Mouse (Mus musculus): Measurements from ENCODE around the gene Zfp683.

The Zfp683 gene

GRCm38 (mm10) chr4:134053538-134053937 lies at the start of gene Zfp683:
Zfp683 (plus strand) TSS chr4:134053838.
- DNase-seq, result no peak

- DNase-seq, result no peak
Observed at GRCm38 (mm10) chr4:134005581-134006358, 47.9 kb upstream of the Zfp683 start.

- DNase-seq, result no peak
Observed at GRCm38 (mm10) chr4:134006845-134007244, 46.8 kb upstream of the Zfp683 start.

- DNase-seq, result no peak
Observed at GRCm38 (mm10) chr4:134009709-134010108, 43.9 kb upstream of the Zfp683 start.

GRCm38 (mm10) chr4:134011450-134012414 lies 41.9 kb upstream of the Zfp683 start:
- no peak for DNase-seq

GRCm38 (mm10) chr4:134012858-134013528 lies 40.6 kb upstream of the Zfp683 start:
- no peak for DNase-seq

- DNase-seq, result no peak
Observed at GRCm38 (mm10) chr4:134016208-134016607, 37.4 kb upstream of the Zfp683 start.

- no peak for DNase-seq
Observed at GRCm38 (mm10) chr4:134016767-134017166, 36.9 kb upstream of the Zfp683 start.

GRCm38 (mm10) chr4:134017201-134017865 lies 36.3 kb upstream of the Zfp683 start:
- peak; percentile 13 to 15 for DNase-seq

GRCm38 (mm10) chr4:134018038-134018778 lies 35.4 kb upstream of the Zfp683 start:
- peak in 1 of 2 experiments; percentile 10 for DNase-seq

- DNase-seq, result no peak
Observed at GRCm38 (mm10) chr4:134018779-134019145, 34.9 kb upstream of the Zfp683 start, which contains the start of gene Lin28a. Lin28a (minus strand) TSS chr4:134018841.

- no peak for DNase-seq
Observed at GRCm38 (mm10) chr4:134019210-134019609, 34.4 kb upstream of the Zfp683 start.

- peak; percentile 83 to 89 for DNase-seq
Observed at GRCm38 (mm10) chr4:134019641-134020351, 33.8 kb upstream of the Zfp683 start.

GRCm38 (mm10) chr4:134020621-134021020 lies 33.0 kb upstream of the Zfp683 start:
- DNase-seq, result peak; percentile 38 to 47

- no peak for DNase-seq
Observed at GRCm38 (mm10) chr4:134025802-134026201, 27.8 kb upstream of the Zfp683 start.

GRCm38 (mm10) chr4:134035953-134036352 lies 17.7 kb upstream of the Zfp683 start:
- DNase-seq, result peak; percentile 86 to 90

- DNase-seq, result peak in 1 of 2 experiments; percentile 15
Observed at GRCm38 (mm10) chr4:134041317-134042123, 12.1 kb upstream of the Zfp683 start.

GRCm38 (mm10) chr4:134043041-134043440 lies 10.6 kb upstream of the Zfp683 start:
- no peak for DNase-seq

- DNase-seq, result no peak
Observed at GRCm38 (mm10) chr4:134047648-134048047, 6.0 kb upstream of the Zfp683 start.

GRCm38 (mm10) chr4:134051912-134052311 lies 1.7 kb upstream of the Zfp683 start:
- DNase-seq, result no peak
